Mouse (Mus musculus): ENCODE measurements around the gene Mnt. TPM values are rescaled to one million over a fixed set of nuclear protein-coding genes. Genes with fewer than 3 reads are reported as not detected.

The Mnt gene
- total and polyA plus RNA-seq, 3 experiments = 4.6 to 117 (median 19.6) TPM

- DNase-seq (ENCODE audit: low spot score) (no peak), ATAC-seq (ENCODE audit: extremely low read depth, insufficient number of reproducible peaks, low FRiP score, poor library complexity, severe bottlenecking) (no peak)
- Histone ChIP-seq H3K4me1 (ENCODE audit: insufficient read depth, low read depth, low read length) (no peaks in the 10 kb centered on the region; the same call in 1 of the 2 replicates), H3K4me3 (ENCODE audit: low read depth, low read length) (no peak overlapping the region), H3K9me3 (replicated peaks) (no peaks in the 10 kb centered on the region), H3K27me3 (ENCODE audit: insufficient read depth, low read length) (no peaks in the 10 kb centered on the region), H3K36me3 (replicated peaks) (peaks cover 74% of the 10 kb centered on the region)
- TF ChIP-seq GATA1 (IDR thresholded peaks at IDR 0.05; ENCODE audit: borderline replicate concordance, low read length) = no peak
- no peak for TF ChIP-seq POLR2AphosphoS5 (IDR thresholded peaks at IDR 0.05; ENCODE audit: insufficient replicate concordance, low read depth, low read length)
- TF ChIP-seq GATA2 (IDR thresholded peaks at IDR 0.05; ENCODE audit: borderline replicate concordance, low read depth, low read length) = no peak
- no peak for TF ChIP-seq CTCF (IDR thresholded peaks at IDR 0.05; ENCODE audit: low read depth, low read length)
- no peak for TF ChIP-seq TAL1 (conservative IDR thresholded peaks at IDR 0.05; ENCODE audit: low read depth, low read length)
Observed at GRCm38 (mm10) chr11:74870544-74870943, 39.8 kb downstream of the Mnt start.

GRCm38 (mm10) chr11:74870991-74871622, 40.4 kb downstream of the Mnt start:
- no peak for ATAC-seq (ENCODE audit: extremely low read depth, insufficient number of reproducible peaks, low FRiP score, poor library complexity, severe bottlenecking)
- DNase-seq (ENCODE audit: low spot score) = no peak

GRCm38 (mm10) chr11:74874630-74875029, 43.9 kb downstream of the Mnt start:
- H3K36me3 ChIP-seq (replicated peaks) = peaks cover 51% of the 10 kb centered on the region
- H3K4me1 ChIP-seq (ENCODE audit: insufficient read depth, low read depth, low read length) = peaks cover 5% of the 10 kb centered on the region; the same call in 1 of the 2 replicates
- no peak for DNase-seq (ENCODE audit: low spot score)
- TF ChIP-seq GATA1 (IDR thresholded peaks at IDR 0.05; ENCODE audit: borderline replicate concordance, low read length) (no peak), POLR2AphosphoS5 (IDR thresholded peaks at IDR 0.05; ENCODE audit: insufficient replicate concordance, low read depth, low read length) (no peak), GATA2 (IDR thresholded peaks at IDR 0.05; ENCODE audit: borderline replicate concordance, low read depth, low read length) (no peak), TAL1 (conservative IDR thresholded peaks at IDR 0.05; ENCODE audit: low read depth, low read length) (no peak), CTCF (IDR thresholded peaks at IDR 0.05; ENCODE audit: low read depth, low read length) (no peak)
- no peaks in the 10 kb centered on the region for H3K27me3 ChIP-seq (ENCODE audit: insufficient read depth, low read length)
- H3K4me3 ChIP-seq (ENCODE audit: low read depth, low read length) = no peak overlapping the region
- ATAC-seq (ENCODE audit: extremely low read depth, insufficient number of reproducible peaks, low FRiP score, poor library complexity, severe bottlenecking) = no peak
- H3K9me3 ChIP-seq (replicated peaks) = no peaks in the 10 kb centered on the region

More at GRCm38 (mm10) chr11:74870991-74871622, 40.4 kb downstream of the Mnt start:
- Histone ChIP-seq H3K36me3 (replicated peaks) (peaks cover 73% of the 10 kb centered on the region), H3K4me1 (ENCODE audit: insufficient read depth, low read depth, low read length) (no peaks in the 10 kb centered on the region; the same call in 1 of the 2 replicates), H3K27me3 (ENCODE audit: insufficient read depth, low read length) (no peaks in the 10 kb centered on the region), H3K4me3 (ENCODE audit: low read depth, low read length) (no peak overlapping the region), H3K9me3 (replicated peaks) (no peaks in the 10 kb centered on the region)
- no peak for TF ChIP-seq TAL1 (conservative IDR thresholded peaks at IDR 0.05; ENCODE audit: low read depth, low read length)

DNA sequence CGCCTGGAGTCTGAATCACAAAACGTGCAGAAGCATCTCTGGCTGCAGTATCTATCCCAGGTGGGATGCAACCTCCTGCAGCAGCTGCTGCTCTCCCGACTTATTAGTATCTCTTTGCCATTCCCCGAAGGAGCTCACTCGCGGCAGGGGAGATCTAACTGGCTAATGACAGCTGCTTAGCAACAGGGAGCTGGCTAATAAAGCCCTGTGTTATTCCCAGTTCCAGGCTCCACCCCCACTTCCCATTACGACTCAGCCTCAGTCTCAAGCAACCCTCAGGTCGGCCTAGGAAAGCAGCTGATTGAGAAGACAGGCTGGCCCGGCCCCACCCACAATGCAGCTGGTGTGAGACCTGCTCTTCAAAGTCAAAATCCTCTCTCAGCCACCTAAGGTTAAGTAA, 46.1 kb downstream of the Mnt start:
- DNase-seq (ENCODE audit: low spot score) (no peak), ATAC-seq (ENCODE audit: extremely low read depth, insufficient number of reproducible peaks, low FRiP score, poor library complexity, severe bottlenecking) (no peak)
- peaks cover 7% of the 10 kb centered on the region; the same call in 1 of the 2 replicates for H3K4me1 ChIP-seq (ENCODE audit: insufficient read depth, low read depth, low read length)
- H3K4me3 ChIP-seq (ENCODE audit: low read depth, low read length) = no peak overlapping the region
- H3K36me3 ChIP-seq (replicated peaks) = peaks cover 44% of the 10 kb centered on the region
- no peaks in the 10 kb centered on the region for H3K9me3 ChIP-seq (replicated peaks)
- no peak for TF ChIP-seq GATA2 (IDR thresholded peaks at IDR 0.05; ENCODE audit: borderline replicate concordance, low read depth, low read length)
- TF ChIP-seq POLR2AphosphoS5 (IDR thresholded peaks at IDR 0.05; ENCODE audit: insufficient replicate concordance, low read depth, low read length) = no peak
- no peak for TF ChIP-seq CTCF (IDR thresholded peaks at IDR 0.05; ENCODE audit: low read depth, low read length)
- TF ChIP-seq GATA1 (IDR thresholded peaks at IDR 0.05; ENCODE audit: borderline replicate concordance, low read length) = no peak
- TF ChIP-seq TAL1 (conservative IDR thresholded peaks at IDR 0.05; ENCODE audit: low read depth, low read length) = no peak
- H3K27me3 ChIP-seq (ENCODE audit: insufficient read depth, low read length) = no peaks in the 10 kb centered on the region

- peaks cover 41% of the 10 kb centered on the region for H3K36me3 ChIP-seq (replicated peaks)
- H3K9me3 ChIP-seq (replicated peaks) = no peaks in the 10 kb centered on the region
- no peak for DNase-seq (ENCODE audit: low spot score)
- H3K4me3 ChIP-seq (ENCODE audit: low read depth, low read length) = no peak overlapping the region
- ATAC-seq (ENCODE audit: extremely low read depth, insufficient number of reproducible peaks, low FRiP score, poor library complexity, severe bottlenecking) = no peak
- no peaks in the 10 kb centered on the region for H3K27me3 ChIP-seq (ENCODE audit: insufficient read depth, low read length)
- H3K4me1 ChIP-seq (ENCODE audit: insufficient read depth, low read depth, low read length) = peaks cover 9% of the 10 kb centered on the region; the same call in 1 of the 2 replicates
- TF ChIP-seq GATA1 (IDR thresholded peaks at IDR 0.05; ENCODE audit: borderline replicate concordance, low read length) (no peak), TAL1 (conservative IDR thresholded peaks at IDR 0.05; ENCODE audit: low read depth, low read length) (no peak), GATA2 (IDR thresholded peaks at IDR 0.05; ENCODE audit: borderline replicate concordance, low read depth, low read length) (no peak), CTCF (IDR thresholded peaks at IDR 0.05; ENCODE audit: low read depth, low read length) (no peak), POLR2AphosphoS5 (IDR thresholded peaks at IDR 0.05; ENCODE audit: insufficient replicate concordance, low read depth, low read length) (no peak)
Observed at GRCm38 (mm10) chr11:74880999-74881398, 50.3 kb downstream of the Mnt start.

DNA sequence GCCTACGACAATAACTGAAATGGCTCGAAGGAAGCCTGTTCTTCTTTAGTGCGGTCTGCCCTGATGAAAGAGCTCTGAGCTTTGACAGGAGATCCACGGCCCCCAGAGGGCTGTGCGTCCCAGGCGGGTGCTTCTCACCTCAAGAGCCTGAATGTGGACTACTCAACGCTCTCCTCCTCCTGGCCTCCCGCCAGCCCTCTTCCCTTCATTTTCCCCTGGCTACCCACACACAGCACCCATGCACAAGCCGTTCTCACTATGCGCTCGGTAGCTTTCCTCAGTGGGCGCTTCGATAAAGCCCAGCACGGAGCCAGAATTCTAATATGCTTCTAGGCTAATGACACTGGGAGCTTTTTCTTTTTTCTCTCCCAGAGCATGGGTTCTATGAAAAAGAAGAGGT, 51.3 kb downstream of the Mnt start:
- Histone ChIP-seq H3K9me3 (replicated peaks) (no peaks in the 10 kb centered on the region), H3K27me3 (ENCODE audit: insufficient read depth, low read length) (no peaks in the 10 kb centered on the region), H3K4me3 (ENCODE audit: low read depth, low read length) (no peak overlapping the region), H3K4me1 (ENCODE audit: insufficient read depth, low read depth, low read length) (peaks cover 5% of the 10 kb centered on the region; the same call in 1 of the 2 replicates), H3K36me3 (replicated peaks) (peaks cover 38% of the 10 kb centered on the region)
- ATAC-seq (ENCODE audit: extremely low read depth, insufficient number of reproducible peaks, low FRiP score, poor library complexity, severe bottlenecking) = no peak
- DNase-seq (ENCODE audit: low spot score) = no peak
- TF ChIP-seq CTCF (IDR thresholded peaks at IDR 0.05; ENCODE audit: low read depth, low read length) (no peak), GATA2 (IDR thresholded peaks at IDR 0.05; ENCODE audit: borderline replicate concordance, low read depth, low read length) (no peak), TAL1 (conservative IDR thresholded peaks at IDR 0.05; ENCODE audit: low read depth, low read length) (no peak), GATA1 (IDR thresholded peaks at IDR 0.05; ENCODE audit: borderline replicate concordance, low read length) (no peak), POLR2AphosphoS5 (IDR thresholded peaks at IDR 0.05; ENCODE audit: insufficient replicate concordance, low read depth, low read length) (no peak)

Measured in G1E (cell line).